Mouse (Mus musculus) hindbrain, embryonic 16.5 days (tissue): ENCODE data around the gene 1110025L11Rik. TPM values are rescaled to one million over a fixed set of nuclear protein-coding genes. Genes with fewer than 3 reads are reported as not detected.
"Not testable (repeated sequence)": the region's sequence is repeated elsewhere in the genome, so short reads cannot be mapped to it uniquely, and the experiment has no call there.

ENCODE experiments used
- ATAC-seq: fragments of 200-750 bp; cut with Nextera tagmentation; 2 replicates; pipeline ENCODE4 v1.8.0; 2017; ENCODE audit warnings: moderate TSS enrichment, moderate library complexity
- H3K27ac ChIP-seq: fragments of 300-500 bp; sonication (generic); 2 replicates; pipeline ENCODE4 v1.5.1; 2014; ENCODE audit warnings: low read depth, mild to moderate bottlenecking, control low read depth, low read length, moderate library complexity
- H3K27me3 ChIP-seq: fragments of 300-500 bp; sonication (generic); replicated peaks from 2 replicates; pipeline ENCODE4 v1.6.1; 2014; ENCODE audit warnings: low read length; ENCODE audit not compliant: control insufficient read depth, insufficient read depth
- H3K36me3 ChIP-seq: fragments of 300-500 bp; sonication (generic); 2 replicates; pipeline ENCODE4 v1.6.1; 2014; ENCODE audit warnings: mild to moderate bottlenecking, low read length, moderate library complexity, mixed read lengths; ENCODE audit not compliant: control insufficient read depth, insufficient read depth
- H3K4me1 ChIP-seq: fragments of 300-500 bp; sonication (generic); 2 replicates; pipeline ENCODE4 v1.6.1; 2014; ENCODE audit warnings: low read depth, low read length; ENCODE audit not compliant: control insufficient read depth, insufficient read depth
- H3K4me2 ChIP-seq: fragments of 300-500 bp; sonication (generic); 2 replicates; pipeline ENCODE4 v1.6.1; 2014; ENCODE audit warnings: mild to moderate bottlenecking, low read length, control low read depth, moderate library complexity
- H3K4me3 ChIP-seq: fragments of 300-500 bp; sonication (generic); 2 replicates; pipeline ENCODE4 v1.5.1; 2014; ENCODE audit warnings: mild to moderate bottlenecking, low read length, control low read depth, moderate library complexity
- H3K9ac ChIP-seq: fragments of 300-500 bp; sonication (generic); 2 replicates; pipeline ENCODE4 v1.6.1; 2014; ENCODE audit warnings: low read depth, mild to moderate bottlenecking, control low read depth, low read length, moderate library complexity
- H3K9me3 ChIP-seq: fragments of 300-500 bp; sonication (generic); 2 replicates; pipeline ENCODE4 v1.6.1; 2014; ENCODE audit warnings: mild to moderate bottlenecking, low read length, moderate library complexity; ENCODE audit not compliant: control insufficient read depth
- WGBS: fragments of 180-500 bp; shearing (Covaris S2); extraction: QIAGEN DNeasy Blood & Tissue Kit; methylation state at CpG from one replicate; pipeline ENCODE4 v1.1.7; 2014; 5-methylcytosine and 5-hydroxymethylcytosine counted together
- polyA plus RNA-seq: library from polyadenylated mRNA; unstranded; fragments of >200 nt; fragmentation: Nextera tagmentation; extraction: Ambion mirVana; gene quantifications from 2 replicates; pipeline ENCODE4 v1.2.1, GENCODE M21; 2015

1110025L11Rik gene
- not detected in 2 replicates for polyA plus RNA-seq

- not testable (repeated sequence) for ATAC-seq, H3K4me2 ChIP-seq, H3K4me1 ChIP-seq, H3K9me3 ChIP-seq, H3K36me3 ChIP-seq, H3K4me3 ChIP-seq, H3K9ac ChIP-seq, H3K27ac ChIP-seq, H3K27me3 ChIP-seq
- WGBS: no CpG with 5 or more reads among the region's 2 CpGs
Measured at GRCm38 (mm10) chr16:89063902-89064301, at the start of gene 1110025L11Rik. Gene 1110025L11Rik, minus strand, starts transcription at chr16:89064002.

- H3K27ac ChIP-seq, H3K36me3 ChIP-seq, ATAC-seq, H3K9me3 ChIP-seq, H3K27me3 ChIP-seq, H3K4me3 ChIP-seq, H3K4me1 ChIP-seq, H3K4me2 ChIP-seq, H3K9ac ChIP-seq: not testable (repeated sequence)
- 85% methylated on average over 2 of the region's 2 CpGs for WGBS
Measured at GRCm38 (mm10) chr16:89071041-89071440, 7.2 kb upstream of the 1110025L11Rik start.

GRCm38 (mm10) chr16:89047783-89048182 lies 16.0 kb downstream of the 1110025L11Rik start, which contains the start of gene Krtap6-5:
Gene Krtap6-5, minus strand, starts transcription at chr16:89047883.
- H3K9me3 ChIP-seq: no peaks in the 10 kb centered on the region
- no peaks in the 10 kb centered on the region for H3K27me3 ChIP-seq
- no peaks in the 10 kb centered on the region for H3K4me1 ChIP-seq
- no peak within 1 kb of the TSS for H3K4me2 ChIP-seq
- ATAC-seq: no peak
- H3K36me3 ChIP-seq: no peaks in the 10 kb centered on the region
- H3K9ac ChIP-seq: no peak within 1 kb of the TSS
- 86% methylated on average over 3 of the region's 3 CpGs for WGBS
- H3K27ac ChIP-seq: no peak within 1 kb of the TSS
- H3K4me3 ChIP-seq: no peak within 1 kb of the TSS

- H3K36me3 ChIP-seq, H3K4me1 ChIP-seq, ATAC-seq, H3K9ac ChIP-seq, H3K9me3 ChIP-seq, H3K27me3 ChIP-seq, H3K27ac ChIP-seq, H3K4me2 ChIP-seq, H3K4me3 ChIP-seq: not testable (repeated sequence)
- 96% methylated on average over 2 of the region's 4 CpGs for WGBS
Measured at GRCm38 (mm10) chr16:89041372-89041771, 22.4 kb downstream of the 1110025L11Rik start, which contains the start of gene Gm10228. Gene Gm10228, minus strand, starts transcription at chr16:89041472.

GRCm38 (mm10) chr16:89031399-89031798 lies 32.4 kb downstream of the 1110025L11Rik start, which contains the start of gene Krtap6-1:
Gene Krtap6-1, plus strand, starts transcription at chr16:89031699.
- not testable (repeated sequence) for H3K4me1 ChIP-seq, H3K27ac ChIP-seq, H3K27me3 ChIP-seq, H3K4me2 ChIP-seq, H3K36me3 ChIP-seq, H3K4me3 ChIP-seq, H3K9ac ChIP-seq, H3K9me3 ChIP-seq, ATAC-seq
- 94% methylated on average over 3 of the region's 3 CpGs for WGBS

- not testable (repeated sequence) for ATAC-seq, H3K4me1 ChIP-seq, H3K36me3 ChIP-seq, H3K4me2 ChIP-seq, H3K4me3 ChIP-seq, H3K27me3 ChIP-seq, H3K9ac ChIP-seq, H3K9me3 ChIP-seq, H3K27ac ChIP-seq
- 92% methylated on average over 1 of the region's 3 CpGs for WGBS
Measured at GRCm38 (mm10) chr16:89014984-89015383, 48.8 kb downstream of the 1110025L11Rik start, which contains the start of gene Gm10229. Gene Gm10229, plus strand, starts transcription at chr16:89015284.

GRCm38 (mm10) chr16:89013973-89014372 lies 49.8 kb downstream of the 1110025L11Rik start:
- no peaks in the 10 kb centered on the region for H3K36me3 ChIP-seq
- ATAC-seq: no peak
- no peak overlapping the region for H3K4me2 ChIP-seq
- H3K9ac ChIP-seq: no peak overlapping the region
- no peak overlapping the region for H3K4me3 ChIP-seq
- 98% methylated on average over 3 of the region's 3 CpGs for WGBS
- H3K4me1 ChIP-seq: no peaks in the 10 kb centered on the region
- no peak overlapping the region for H3K27ac ChIP-seq
- H3K27me3 ChIP-seq: no peaks in the 10 kb centered on the region
- H3K9me3 ChIP-seq: no peaks in the 10 kb centered on the region

Other genes starting within 250 kb of the 1110025L11Rik start
- 0.25 TPM in 1 of 2 replicates, not detected in the other for gene Krtap15, start 243.8 kb downstream of the 1110025L11Rik start, polyA plus RNA-seq
- not detected in 2 replicates for gene Krtap14, start 237.9 kb downstream of the 1110025L11Rik start, polyA plus RNA-seq
- not detected in 2 replicates for gene Krtap19-1, start 194.6 kb downstream of the 1110025L11Rik start, polyA plus RNA-seq
- gene Krtap19-2, start 189.7 kb downstream of the 1110025L11Rik start, polyA plus RNA-seq: not detected in 2 replicates
- gene Krtap19-3, start 186.0 kb downstream of the 1110025L11Rik start, polyA plus RNA-seq: not detected in 2 replicates
- not detected in 2 replicates for gene Krtap19-4, start 178.9 kb downstream of the 1110025L11Rik start, polyA plus RNA-seq
- not detected in 2 replicates for gene Krtap19-5, start 167.5 kb downstream of the 1110025L11Rik start, polyA plus RNA-seq
- gene Krtap19-9b, start 131.7 kb downstream of the 1110025L11Rik start, polyA plus RNA-seq: not detected in 2 replicates
- gene Krtap16-3, start 101.1 kb downstream of the 1110025L11Rik start, polyA plus RNA-seq: not detected in 2 replicates
- not detected in 2 replicates for gene Krtap22-2, start 53.2 kb downstream of the 1110025L11Rik start, polyA plus RNA-seq
- not detected in 2 replicates for gene Gm10229, start 48.7 kb downstream of the 1110025L11Rik start, polyA plus RNA-seq
- not detected in 2 replicates for gene Krtap6-1, start 32.3 kb downstream of the 1110025L11Rik start, polyA plus RNA-seq
- not detected in 2 replicates for gene Gm10228, start 22.5 kb downstream of the 1110025L11Rik start, polyA plus RNA-seq
- gene Krtap6-5, start 16.1 kb downstream of the 1110025L11Rik start, polyA plus RNA-seq: not detected in 2 replicates
- gene Krtap6-3, start 20.0 kb upstream of the 1110025L11Rik start, polyA plus RNA-seq: not detected in 2 replicates
- not detected in 2 replicates for gene Gm6358, start 76.8 kb upstream of the 1110025L11Rik start, polyA plus RNA-seq
- not detected in 2 replicates for gene Gm10061, start 87.1 kb upstream of the 1110025L11Rik start, polyA plus RNA-seq
- gene Gm9789, start 94.0 kb upstream of the 1110025L11Rik start, polyA plus RNA-seq: not detected in 2 replicates
- not detected in 2 replicates for gene Gm7735, start 105.5 kb upstream of the 1110025L11Rik start, polyA plus RNA-seq
- gene 1110057P08Rik, start 110.7 kb upstream of the 1110025L11Rik start, polyA plus RNA-seq: not detected in 2 replicates
- not detected in 2 replicates for gene Krtap20-2, start 141.9 kb upstream of the 1110025L11Rik start, polyA plus RNA-seq